Mouse (Mus musculus) CH12.LX (cell line): ENCODE measurements at regions not wholly inside any gene's neighbourhood (a gene's known extent, or its start where the extent isn't known, plus 50 kb on each side); places are given as distances from the start of the nearest gene placed in this dataset.

Source experiments
- DNase-seq: peaks from one replicate; pipeline ENCODE4 v3.0.0-alpha.2; 2013; ENCODE audit errors: extremely low read depth
- H3K27ac ChIP-seq: 2 replicates; pipeline ENCODE4 v1.5.1; 2012; ENCODE audit warnings: low read depth, mild to moderate bottlenecking, control low read depth, moderate library complexity; ENCODE audit not compliant: insufficient read depth
- H3K27me3 ChIP-seq: replicated peaks from 2 replicates; pipeline ENCODE3; 2012; ENCODE audit warnings: inconsistent platforms
- H3K36me3 ChIP-seq, 2 experiments: replicated peaks in 1 of 2; 2 replicates each; pipeline versions ENCODE3 to v1.6.1; 2012; ENCODE audit warnings: inconsistent platforms in 1 of 2, low read length in 1 of 2, mild to moderate bottlenecking in 1 of 2, mixed read lengths in 1 of 2, moderate library complexity in 1 of 2; ENCODE audit not compliant: control insufficient read depth in 1 of 2, insufficient read depth in 1 of 2
- H3K4me1 ChIP-seq, 2 experiments: 2 replicates each; pipeline ENCODE4 v1.6.1; 2012; ENCODE audit warnings: inconsistent platforms in 1 of 2, moderate library complexity in 1 of 2; ENCODE audit not compliant: insufficient read depth in 2 of 2, control insufficient read depth in 1 of 2
- H3K4me2 ChIP-seq: 2 replicates; pipeline ENCODE4 v1.6.1; 2012; ENCODE audit warnings: low read depth, mild to moderate bottlenecking, control low read depth; ENCODE audit not compliant: poor library complexity, insufficient read depth, severe bottlenecking
- H3K4me3 ChIP-seq, 3 experiments: fragments of 150-350 bp in 1 of 3; sonication (generic) in 1 of 3; replicated peaks in 1 of 3; 2 replicates each; pipeline versions ENCODE3 to v1.5.1; 2011 to 2012; ENCODE audit warnings: low read depth in 2 of 3, low read length in 2 of 3, mild to moderate bottlenecking in 2 of 3, moderate library complexity in 2 of 3, control low read depth in 1 of 3, improper control_type of control experiment in 1 of 3, inconsistent platforms in 1 of 3, mixed read lengths in 1 of 3; ENCODE audit not compliant: poor library complexity in 1 of 3
- H3K79me2 ChIP-seq: replicated peaks from 2 replicates; pipeline ENCODE4 v1.6.1; 2012; ENCODE audit warnings: mild to moderate bottlenecking, moderate library complexity; ENCODE audit not compliant: control insufficient read depth, poor library complexity, insufficient read depth, severe bottlenecking; ENCODE audit errors: extremely low read depth
- H3K9ac ChIP-seq: 2 replicates; pipeline ENCODE4 v1.6.1; 2012; ENCODE audit warnings: low read depth, mild to moderate bottlenecking, control low read depth, moderate library complexity; ENCODE audit not compliant: insufficient read depth
- H3K9me3 ChIP-seq: replicated peaks from 2 replicates; pipeline ENCODE3; 2012; ENCODE audit warnings: low read length, inconsistent platforms, mixed read lengths
- BHLHE40 ChIP-seq: IDR thresholded peaks from 2 replicates; pipeline ENCODE4 v1.6.1; 2011; ENCODE audit warnings: mild to moderate bottlenecking, low read depth, low read length, improper control_type of control experiment
- CHD2 ChIP-seq: IDR thresholded peaks from 2 replicates; pipeline ENCODE4 v1.6.1; 2011; ENCODE audit warnings: low read length, improper control_type of control experiment
- CTCF ChIP-seq, 2 experiments: IDR thresholded peaks in 1 of 2; conservative IDR thresholded peaks in 1 of 2; 2 replicates each; pipeline ENCODE4 v1.5.1; 2011 to 2012; ENCODE audit warnings: low read depth in 2 of 2, low read length in 2 of 2, improper control_type of control experiment in 1 of 2, inconsistent platforms in 1 of 2, mild to moderate bottlenecking in 1 of 2, moderate library complexity in 1 of 2
- EP300 ChIP-seq: IDR thresholded peaks from 2 replicates; pipeline ENCODE4 v1.6.1; 2011; ENCODE audit warnings: low read length, improper control_type of control experiment
- ETS1 ChIP-seq: conservative IDR thresholded peaks from 2 replicates; pipeline ENCODE4 v1.6.1; 2012; ENCODE audit warnings: low read depth, mild to moderate bottlenecking, inconsistent platforms, low read length, improper control_type of control experiment, moderate library complexity
- GABPA ChIP-seq: IDR thresholded peaks from 2 replicates; pipeline ENCODE4 v1.6.1; 2012; ENCODE audit warnings: low read depth, low read length, improper control_type of control experiment, inconsistent platforms; ENCODE audit not compliant: insufficient replicate concordance
- HCFC1 ChIP-seq: IDR thresholded peaks from 2 replicates; pipeline ENCODE4 v1.6.1; 2012; ENCODE audit warnings: low read depth, mild to moderate bottlenecking, inconsistent platforms, low read length, improper control_type of control experiment
- IRF4 ChIP-seq: IDR thresholded peaks from 2 replicates; pipeline ENCODE4 v1.6.1; 2014; ENCODE audit warnings: low read depth, mild to moderate bottlenecking, inconsistent platforms, low read length, improper control_type of control experiment
- JUN ChIP-seq: IDR thresholded peaks from 2 replicates; pipeline ENCODE4 v1.6.1; 2011; ENCODE audit warnings: low read depth, mild to moderate bottlenecking, low read length, improper control_type of control experiment, moderate library complexity; ENCODE audit not compliant: insufficient read depth
- KAT2A ChIP-seq: IDR thresholded peaks from 2 replicates; pipeline ENCODE4 v1.6.1; 2012; ENCODE audit warnings: low read length, improper control_type of control experiment, inconsistent platforms; ENCODE audit not compliant: insufficient replicate concordance
- MAFK ChIP-seq: IDR thresholded peaks from 2 replicates; pipeline ENCODE4 v1.6.1; 2011; ENCODE audit warnings: low read length, improper control_type of control experiment; ENCODE audit not compliant: insufficient replicate concordance
- MEF2A ChIP-seq: IDR thresholded peaks from 2 replicates; pipeline ENCODE4 v1.6.1; 2014; ENCODE audit warnings: low read depth, mild to moderate bottlenecking, inconsistent platforms, low read length, improper control_type of control experiment, borderline replicate concordance
- MXI1 ChIP-seq: IDR thresholded peaks from 2 replicates; pipeline ENCODE4 v1.6.1; 2011; ENCODE audit warnings: mild to moderate bottlenecking, low read depth, low read length, improper control_type of control experiment
- MYC ChIP-seq: IDR thresholded peaks from 2 replicates; pipeline ENCODE4 v1.6.1; 2011; ENCODE audit warnings: low read depth, mild to moderate bottlenecking, improper control_type of control experiment, low read length
- NELFE ChIP-seq: IDR thresholded peaks from 2 replicates; pipeline ENCODE4 v1.6.1; 2011; ENCODE audit warnings: low read depth, low read length, improper control_type of control experiment
- POLR2A ChIP-seq: IDR thresholded peaks from 2 replicates; pipeline ENCODE4 v1.6.1; 2011; ENCODE audit warnings: low read depth, mild to moderate bottlenecking, improper control_type of control experiment, low read length
- RAD21 ChIP-seq: IDR thresholded peaks from 2 replicates; pipeline ENCODE4 v1.6.1; 2011; ENCODE audit warnings: low read depth, mild to moderate bottlenecking, low read length, improper control_type of control experiment, moderate library complexity
- RCOR1 ChIP-seq: conservative IDR thresholded peaks from 2 replicates; pipeline ENCODE4 v1.6.1; 2012; ENCODE audit warnings: low read depth, mild to moderate bottlenecking, inconsistent platforms, low read length, improper control_type of control experiment
- SIN3A ChIP-seq: IDR thresholded peaks from 2 replicates; pipeline ENCODE4 v1.6.1; 2012; ENCODE audit warnings: low read length, improper control_type of control experiment, inconsistent platforms
- TBP ChIP-seq: conservative IDR thresholded peaks from 2 replicates; pipeline ENCODE4 v1.6.1; 2011; ENCODE audit warnings: low read depth, low read length, improper control_type of control experiment
- TCF12 ChIP-seq: IDR thresholded peaks from 2 replicates; pipeline ENCODE4 v1.6.1; 2014; ENCODE audit warnings: low read depth, mild to moderate bottlenecking, inconsistent platforms, low read length, improper control_type of control experiment
- UBTF ChIP-seq: IDR thresholded peaks from 2 replicates; pipeline ENCODE4 v1.6.1; 2012; ENCODE audit warnings: low read depth, mild to moderate bottlenecking, inconsistent platforms, low read length, improper control_type of control experiment, moderate library complexity
- USF2 ChIP-seq: conservative IDR thresholded peaks from 2 replicates; pipeline ENCODE4 v1.6.1; 2011; ENCODE audit warnings: low read depth, low read length, improper control_type of control experiment
- ZMIZ1 ChIP-seq: IDR thresholded peaks from 2 replicates; pipeline ENCODE4 v1.6.1; 2012; ENCODE audit warnings: low read depth, mild to moderate bottlenecking, inconsistent platforms, low read length, improper control_type of control experiment
- dilution Hi-C: fragments of 300-500 bp; cut with MboI; formaldehyde crosslinking; loops from 2 replicates; pipeline ENCODE4 v1.14.3; 2020; ENCODE audit warnings: low sequenced_read_pairs; ENCODE audit not compliant: extremely low pct_unique_long_range_greater_than_20kb, extremely low pct_ligation_motif_present
- in situ Hi-C: fragments of 300-500 bp; cut with MboI; formaldehyde crosslinking; loops from 3 replicates; pipeline ENCODE4 v1.14.3; 2019; ENCODE audit warnings: low sequenced_read_pairs, low pct_ligation_motif_present, low pct_unique_long_range_greater_than_20kb, mixed read lengths

DNA sequence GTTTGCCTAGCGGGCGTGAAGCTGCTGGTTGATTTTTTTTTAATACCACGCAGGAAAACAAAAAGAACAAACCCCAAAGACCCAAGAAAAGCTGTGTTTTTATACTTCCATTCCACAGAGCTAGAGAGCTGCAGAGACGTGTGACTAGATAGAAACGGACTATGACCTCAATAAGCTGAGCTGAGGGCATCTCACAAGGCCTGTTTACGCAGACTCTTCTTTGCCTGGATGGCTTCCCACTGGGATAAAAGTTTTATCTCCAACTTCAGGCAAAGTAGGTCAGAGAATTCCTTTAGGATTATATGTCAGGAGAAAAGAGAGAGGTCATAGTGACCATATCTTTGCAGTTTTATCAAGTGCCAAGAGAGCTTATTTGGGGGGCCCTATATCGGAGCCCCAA, 199.4 kb downstream of the Mreg start:
- DNase-seq, result no peak
- Histone ChIP-seq H3K9ac (no peak overlapping the region), H3K27ac (no peak overlapping the region), H3K4me3 (no peak overlapping the region), H3K36me3 (no peaks in the 10 kb centered on the region), H3K79me2 (no peaks in the 10 kb centered on the region), H3K4me2 (no peak overlapping the region), H3K9me3 (no peaks in the 10 kb centered on the region), H3K27me3 (no peaks in the 10 kb centered on the region), H3K4me1 (no peaks in the 10 kb centered on the region; a peak in 1 of 4 replicates)
- TF ChIP-seq SIN3A, result no peak
- TF ChIP-seq NELFE, result no peak
- TF ChIP-seq RCOR1, result no peak
- TF ChIP-seq CTCF (conservative IDR thresholded peaks at IDR 0.05 in 1 of 2, IDR thresholded peaks at IDR 0.05 in 1 of 2; ENCODE audit: low read depth in 2 of 2, low read length in 2 of 2), result no peak
- no peak for TF ChIP-seq POLR2A
- TF ChIP-seq UBTF, result no peak
- no peak for TF ChIP-seq GABPA
- no peak for TF ChIP-seq KAT2A
- TF ChIP-seq MXI1, result no peak
- TF ChIP-seq BHLHE40, result no peak
- TF ChIP-seq TCF12, result no peak
- no peak for TF ChIP-seq EP300
- TF ChIP-seq TBP, result no peak
- dilution Hi-C loops, result no loop called here
- in situ Hi-C loops, result no loop called here

DNA sequence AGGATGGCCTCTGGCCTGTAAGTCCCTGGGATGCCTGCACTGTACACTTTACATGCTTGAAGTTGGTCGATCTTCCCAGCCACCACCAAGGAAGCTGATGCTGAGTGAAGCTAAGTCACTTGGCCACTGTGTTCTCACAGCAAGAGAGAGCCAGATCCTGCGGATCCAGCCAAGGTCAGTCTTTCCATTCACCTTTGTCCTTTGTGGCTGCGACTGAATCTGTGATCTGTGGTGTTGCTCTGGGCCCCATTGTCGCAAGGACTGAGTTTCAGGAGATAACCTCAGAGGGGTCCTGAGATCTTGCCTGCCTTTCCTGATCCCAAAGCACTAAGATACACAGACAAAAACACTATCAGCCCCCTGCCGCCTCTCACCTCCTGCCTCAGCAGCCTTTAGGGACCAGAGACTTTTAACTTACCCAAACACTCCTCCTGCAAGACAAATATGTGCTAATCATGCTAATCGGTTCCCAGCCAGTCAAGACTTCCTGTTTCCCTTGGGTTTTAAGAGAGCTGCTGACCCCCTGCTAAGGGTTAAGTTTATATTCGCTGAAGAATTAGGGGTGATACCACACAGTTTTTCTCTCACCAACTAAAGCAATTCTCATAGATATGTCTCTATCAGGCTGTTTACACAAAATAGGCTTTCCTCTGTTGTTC, 202.7 kb downstream of the Mreg start:
- dilution Hi-C loops (no loop called here), in situ Hi-C loops (no loop called here)
- Histone ChIP-seq H3K27me3 (no peaks in the 10 kb centered on the region), H3K79me2 (no peaks in the 10 kb centered on the region), H3K36me3 (no peaks in the 10 kb centered on the region), H3K9ac (no peak overlapping the region), H3K27ac (no peak overlapping the region), H3K4me3 (no peak overlapping the region), H3K9me3 (no peaks in the 10 kb centered on the region), H3K4me2 (no peak overlapping the region), H3K4me1 (no peaks in the 10 kb centered on the region; a peak in 1 of 4 replicates)
- DNase-seq, result no peak
- no peak for TF ChIP-seq MXI1
- TF ChIP-seq RAD21, result no peak
- TF ChIP-seq ZMIZ1, result no peak
- no peak for TF ChIP-seq MAFK
- no peak for TF ChIP-seq ETS1
- TF ChIP-seq MYC, result no peak
- TF ChIP-seq UBTF, result no peak
- no peak for TF ChIP-seq JUN
- no peak for TF ChIP-seq TCF12
- TF ChIP-seq MEF2A, result no peak
- TF ChIP-seq SIN3A, result no peak
- no peak for TF ChIP-seq IRF4
- no peak for TF ChIP-seq USF2
- TF ChIP-seq CHD2, result no peak
- no peak for TF ChIP-seq HCFC1
